Mouse (Mus musculus): Measurements from ENCODE around the gene Lama4. TPM values are rescaled to one million over a fixed set of nuclear protein-coding genes. Genes with fewer than 3 reads are reported as not detected.

Gene Lama4
- polyA plus RNA-seq (2012; rRNA removed): 2.2 and 2.3 TPM in 2 replicates

DNA sequence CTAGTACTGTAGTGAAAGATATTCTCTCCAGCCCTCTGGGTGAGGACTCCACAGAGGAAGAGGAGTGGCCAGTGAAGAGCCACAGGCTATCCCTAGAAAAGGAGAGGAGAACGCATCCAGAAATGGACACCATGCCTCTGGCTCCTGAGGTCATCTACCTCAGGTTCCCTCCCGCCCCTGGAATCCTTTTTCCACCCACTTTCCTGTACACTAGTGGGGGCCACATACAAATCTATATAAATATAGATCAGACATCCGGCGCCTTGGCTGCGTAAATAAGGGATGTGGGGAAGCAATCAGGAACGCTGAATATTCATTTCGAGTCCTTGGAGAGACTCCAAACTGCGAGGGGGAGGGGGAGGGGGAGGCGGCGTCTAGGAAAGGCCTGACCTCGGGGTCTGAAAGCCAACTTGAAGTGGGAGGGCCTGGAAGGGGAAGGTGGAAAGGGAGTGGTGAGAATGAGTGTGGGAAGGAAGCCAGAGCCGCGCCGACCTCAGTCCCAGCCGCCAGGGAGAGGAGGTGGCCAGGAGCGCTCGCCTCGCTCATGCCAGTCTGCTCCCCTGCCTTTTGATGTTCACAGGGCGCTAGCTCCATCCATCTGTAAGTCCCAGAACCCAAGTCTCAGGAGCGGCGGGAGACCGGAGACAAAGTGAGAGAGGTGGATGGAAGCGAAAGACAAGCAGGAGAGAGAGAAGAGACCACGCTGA lies at the start of gene Lama4:
TSS of gene Lama4 (plus strand) at position 441 of the 707 bp plus-strand sequence.
- Histone ChIP-seq H3K27ac (ENCODE audit: control insufficient read depth, insufficient read depth, low read depth, low read length) (no peak within 1 kb of the TSS), H3K4me3 (ENCODE audit: control insufficient read depth, low read depth, low read length) (peak within 1 kb of the TSS; percentile 44), H3K36me3 (ENCODE audit: control insufficient read depth, insufficient read depth, low read length) (no peaks in the 10 kb centered on the region), H3K27me3 (ENCODE audit: control insufficient read depth, insufficient read depth, low read length) (no peaks in the 10 kb centered on the region), H3K4me1 (ENCODE audit: control insufficient read depth, insufficient read depth, low read length) (0 out of 2 replicates have a peak, but pooled peaks cover 2% of the 10 kb centered on the region)
- TF ChIP-seq CTCF (IDR thresholded peaks at IDR 0.05; ENCODE audit: control insufficient read depth, insufficient read depth, insufficient replicate concordance, low read depth, low read length) (no peak), POLR2A (IDR thresholded peaks at IDR 0.05; ENCODE audit: control insufficient read depth, low read depth, low read length) (no peak)

DNA sequence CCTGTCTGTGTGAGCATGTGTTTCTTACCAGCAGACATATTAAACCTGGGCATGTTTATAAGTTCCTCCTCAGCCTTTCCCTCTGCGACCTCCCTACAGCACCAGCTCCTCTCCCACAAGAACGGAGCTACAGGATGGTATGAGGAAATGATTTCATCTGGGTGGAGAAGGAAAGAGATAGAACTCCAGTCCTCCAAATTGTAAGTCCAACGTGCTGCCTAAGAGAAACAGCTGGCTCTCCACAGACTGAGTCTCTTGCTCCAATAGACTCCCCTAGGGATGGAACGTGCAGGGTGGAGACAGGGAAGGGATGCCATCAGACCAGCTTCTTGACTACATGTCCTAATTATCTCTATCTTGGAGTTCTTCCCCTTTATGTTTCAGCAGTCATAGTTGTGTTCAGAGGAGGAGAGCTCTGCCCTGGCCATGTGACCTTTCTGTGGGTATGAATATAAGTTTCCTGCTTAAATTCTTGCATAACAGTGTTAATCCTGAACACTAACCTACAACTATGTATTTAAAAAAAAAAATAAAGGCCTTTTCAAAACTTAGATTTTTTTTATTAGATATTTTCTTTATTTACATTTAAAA lies 49.2 kb upstream of the Lama4 start:
- TF ChIP-seq CTCF (IDR thresholded peaks at IDR 0.05; ENCODE audit: control insufficient read depth, insufficient read depth, insufficient replicate concordance, low read depth, low read length) (no peak), POLR2A (IDR thresholded peaks at IDR 0.05; ENCODE audit: control insufficient read depth, low read depth, low read length) (no peak)
- H3K27ac ChIP-seq (ENCODE audit: control insufficient read depth, insufficient read depth, low read depth, low read length): no peak overlapping the region
- no peak overlapping the region for H3K4me3 ChIP-seq (ENCODE audit: control insufficient read depth, low read depth, low read length)
- H3K27me3 ChIP-seq (ENCODE audit: control insufficient read depth, insufficient read depth, low read length): no peaks in the 10 kb centered on the region
- H3K4me1 ChIP-seq (ENCODE audit: control insufficient read depth, insufficient read depth, low read length): no peaks in the 10 kb centered on the region
- H3K36me3 ChIP-seq (ENCODE audit: control insufficient read depth, insufficient read depth, low read length): no peaks in the 10 kb centered on the region

DNA sequence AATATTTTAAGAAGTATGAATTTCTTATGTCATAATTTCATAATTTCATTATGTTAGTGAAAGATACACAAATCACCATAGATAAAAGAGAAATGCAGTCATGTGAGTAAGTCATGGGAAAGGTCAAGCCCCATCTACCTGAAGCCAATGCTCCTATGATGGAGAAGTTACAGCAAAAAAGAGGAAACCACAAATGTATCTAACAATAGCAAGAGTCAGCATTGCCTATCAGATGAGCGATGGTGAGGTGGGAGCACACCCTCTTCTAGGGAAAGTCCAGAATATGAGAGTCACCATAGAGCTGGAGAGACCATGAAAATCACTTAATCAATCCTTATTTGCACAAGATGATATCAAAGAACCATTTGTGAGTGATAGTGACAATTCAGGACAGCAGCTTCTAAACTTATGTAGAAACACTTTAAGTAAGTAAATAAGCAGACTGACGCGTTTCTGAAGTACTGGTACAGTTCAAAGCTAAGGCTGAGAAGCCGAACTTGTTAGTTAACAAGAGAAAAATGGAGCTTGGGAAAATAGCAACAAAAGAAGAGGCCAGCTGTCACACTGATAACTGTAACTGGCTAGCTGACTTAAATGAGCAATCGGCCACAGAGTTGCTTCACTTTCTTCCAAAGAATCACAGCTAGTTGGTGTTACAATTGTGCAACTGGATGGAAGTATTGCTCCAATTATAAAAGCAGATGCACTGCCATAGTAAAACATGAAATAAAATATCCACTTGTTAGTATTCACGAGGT lies 36.2 kb upstream of the Lama4 start:
- Histone ChIP-seq H3K4me3 (ENCODE audit: control insufficient read depth, low read depth, low read length) (no peak overlapping the region), H3K36me3 (ENCODE audit: control insufficient read depth, insufficient read depth, low read length) (no peaks in the 10 kb centered on the region), H3K27me3 (ENCODE audit: control insufficient read depth, insufficient read depth, low read length) (no peaks in the 10 kb centered on the region), H3K27ac (ENCODE audit: control insufficient read depth, insufficient read depth, low read depth, low read length) (no peak overlapping the region), H3K4me1 (ENCODE audit: control insufficient read depth, insufficient read depth, low read length) (no peaks in the 10 kb centered on the region)
- no peak for TF ChIP-seq POLR2A (IDR thresholded peaks at IDR 0.05; ENCODE audit: control insufficient read depth, low read depth, low read length)
- TF ChIP-seq CTCF (IDR thresholded peaks at IDR 0.05; ENCODE audit: control insufficient read depth, insufficient read depth, insufficient replicate concordance, low read depth, low read length): no peak

DNA sequence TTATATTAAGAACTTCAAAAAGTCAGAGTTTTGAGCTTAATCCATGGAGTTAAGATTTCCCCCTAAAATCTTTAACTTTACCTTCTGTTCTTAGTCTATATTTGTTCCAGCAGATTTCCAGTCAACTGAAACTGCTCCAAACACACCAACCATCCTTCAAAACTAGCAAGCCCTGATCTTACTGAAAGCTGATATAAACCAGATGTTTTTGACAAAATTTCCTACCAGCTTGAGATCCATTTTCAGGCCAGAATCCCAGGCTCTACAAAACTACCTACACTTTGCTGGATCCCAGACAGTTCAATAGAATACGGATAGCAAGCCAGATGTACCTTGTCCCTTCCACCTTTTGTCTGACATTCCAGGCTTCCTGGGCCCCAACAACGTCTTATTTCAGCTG lies 20.6 kb upstream of the Lama4 start:
- Histone ChIP-seq H3K4me3 (ENCODE audit: control insufficient read depth, low read depth, low read length) (no peak overlapping the region), H3K4me1 (ENCODE audit: control insufficient read depth, insufficient read depth, low read length) (no peaks in the 10 kb centered on the region), H3K27me3 (ENCODE audit: control insufficient read depth, insufficient read depth, low read length) (no peaks in the 10 kb centered on the region), H3K36me3 (ENCODE audit: control insufficient read depth, insufficient read depth, low read length) (no peaks in the 10 kb centered on the region), H3K27ac (ENCODE audit: control insufficient read depth, insufficient read depth, low read depth, low read length) (no peak overlapping the region)
- no peak for TF ChIP-seq POLR2A (IDR thresholded peaks at IDR 0.05; ENCODE audit: control insufficient read depth, low read depth, low read length)

DNA sequence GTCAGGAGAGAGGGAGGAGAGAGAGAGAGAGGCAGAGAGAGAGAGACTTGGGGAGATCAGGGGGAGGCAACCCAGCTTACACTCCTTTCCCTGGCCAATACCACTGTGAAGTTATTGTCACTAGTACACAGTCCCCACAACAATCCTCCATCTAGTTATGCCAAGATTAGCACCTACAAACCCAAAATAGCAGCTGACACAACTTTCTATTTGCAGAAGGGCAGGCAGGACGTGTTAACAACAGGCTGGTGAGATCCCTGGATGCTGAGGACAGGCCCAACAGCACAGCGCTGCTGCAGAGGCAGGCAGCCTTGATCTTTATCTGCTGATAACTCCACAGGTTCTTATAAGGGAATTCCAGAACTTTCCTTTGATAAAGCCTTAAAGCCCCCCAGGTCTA lies 3.4 kb upstream of the Lama4 start:
- H3K27me3 ChIP-seq (ENCODE audit: control insufficient read depth, insufficient read depth, low read length): no peaks in the 10 kb centered on the region
- TF ChIP-seq CTCF (IDR thresholded peaks at IDR 0.05; ENCODE audit: control insufficient read depth, insufficient read depth, insufficient replicate concordance, low read depth, low read length) (no peak), POLR2A (IDR thresholded peaks at IDR 0.05; ENCODE audit: control insufficient read depth, low read depth, low read length) (no peak)
- H3K4me1 ChIP-seq (ENCODE audit: control insufficient read depth, insufficient read depth, low read length): 0 out of 2 replicates have a peak, but pooled peaks cover 2% of the 10 kb centered on the region
- no peaks in the 10 kb centered on the region for H3K36me3 ChIP-seq (ENCODE audit: control insufficient read depth, insufficient read depth, low read length)
- no peak overlapping the region for H3K4me3 ChIP-seq (ENCODE audit: control insufficient read depth, low read depth, low read length)
- no peak overlapping the region for H3K27ac ChIP-seq (ENCODE audit: control insufficient read depth, insufficient read depth, low read depth, low read length)

DNA sequence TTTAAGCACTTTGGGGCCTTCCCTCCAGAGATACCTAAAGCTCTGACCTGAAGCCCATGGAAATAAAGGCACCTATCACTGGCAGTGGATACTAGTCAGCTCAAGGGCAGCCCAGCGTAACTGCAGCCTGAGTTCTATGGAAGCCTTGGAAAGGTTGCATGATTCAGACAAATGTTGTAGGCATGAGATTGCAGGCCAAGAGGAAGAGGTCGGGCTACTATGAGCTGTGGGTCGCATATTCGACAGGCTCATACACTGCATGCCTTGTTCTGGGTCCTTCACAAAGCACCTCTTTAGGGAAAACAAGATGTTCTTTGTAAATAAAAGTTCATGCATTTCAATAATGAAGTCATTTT lies 618 bp upstream of the Lama4 start:
- H3K27me3 ChIP-seq (ENCODE audit: control insufficient read depth, insufficient read depth, low read length): no peaks in the 10 kb centered on the region
- TF ChIP-seq POLR2A (IDR thresholded peaks at IDR 0.05; ENCODE audit: control insufficient read depth, low read depth, low read length): no peak
- TF ChIP-seq CTCF (IDR thresholded peaks at IDR 0.05; ENCODE audit: control insufficient read depth, insufficient read depth, insufficient replicate concordance, low read depth, low read length): no peak
- no peak overlapping the region for H3K4me3 ChIP-seq (ENCODE audit: control insufficient read depth, low read depth, low read length)
- no peaks in the 10 kb centered on the region for H3K36me3 ChIP-seq (ENCODE audit: control insufficient read depth, insufficient read depth, low read length)
- 0 out of 2 replicates have a peak, but pooled peaks cover 2% of the 10 kb centered on the region for H3K4me1 ChIP-seq (ENCODE audit: control insufficient read depth, insufficient read depth, low read length)
- H3K27ac ChIP-seq (ENCODE audit: control insufficient read depth, insufficient read depth, low read depth, low read length): no peak overlapping the region

DNA sequence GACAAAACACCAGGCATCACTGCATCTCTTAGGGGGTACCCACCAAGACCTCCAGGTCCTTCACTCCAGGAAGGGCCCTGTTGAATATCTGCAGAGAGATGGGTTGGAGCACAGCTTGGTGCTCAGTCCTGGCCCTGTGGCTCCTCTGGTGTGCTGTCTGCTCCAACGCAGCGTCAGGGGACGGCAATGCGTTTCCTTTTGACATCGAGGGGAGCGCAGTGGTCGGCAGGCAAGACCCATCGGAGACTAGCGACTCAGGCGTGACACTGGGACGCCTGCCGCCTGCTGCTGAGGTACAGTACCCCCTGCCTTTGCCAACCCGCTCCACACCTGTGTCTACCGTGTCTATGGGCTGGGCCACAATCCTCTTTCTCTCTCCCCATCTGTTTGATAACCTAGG lies 542 bp downstream of the Lama4 start:
- H3K27ac ChIP-seq (ENCODE audit: control insufficient read depth, insufficient read depth, low read depth, low read length): no peak overlapping the region

More for the DNA sequence above, 542 bp downstream of the Lama4 start:
- Histone ChIP-seq H3K27me3 (ENCODE audit: control insufficient read depth, insufficient read depth, low read length) (no peaks in the 10 kb centered on the region), H3K4me1 (ENCODE audit: control insufficient read depth, insufficient read depth, low read length) (0 out of 2 replicates have a peak, but pooled peaks cover 2% of the 10 kb centered on the region), H3K36me3 (ENCODE audit: control insufficient read depth, insufficient read depth, low read length) (no peaks in the 10 kb centered on the region), H3K4me3 (ENCODE audit: control insufficient read depth, low read depth, low read length) (peak overlapping the region; percentile 44)
- TF ChIP-seq POLR2A (IDR thresholded peaks at IDR 0.05; ENCODE audit: control insufficient read depth, low read depth, low read length): no peak
- TF ChIP-seq CTCF (IDR thresholded peaks at IDR 0.05; ENCODE audit: control insufficient read depth, insufficient read depth, insufficient replicate concordance, low read depth, low read length): no peak

All from testis, adult 2 months (tissue).